In the genomic region with DNA sequence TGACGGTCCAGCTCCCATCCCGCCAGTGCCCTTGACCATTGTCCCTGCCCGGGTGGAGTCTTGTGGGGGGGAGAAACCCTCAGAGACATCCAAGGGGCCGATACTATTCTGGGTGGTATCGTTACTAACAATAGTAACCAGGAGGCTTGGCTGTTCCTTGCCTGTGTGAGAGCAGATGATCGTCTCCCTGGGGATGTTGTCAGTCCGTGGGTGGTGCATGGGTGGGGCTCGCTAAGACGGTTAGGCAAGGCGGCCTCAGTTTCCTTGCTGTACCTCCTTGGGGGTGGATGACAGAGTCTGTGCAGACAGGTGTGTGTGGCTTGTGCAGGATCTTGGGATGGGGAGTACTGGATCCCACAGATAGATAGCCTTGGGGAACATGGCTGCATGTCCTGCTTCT, we compare ENCODE assay signal across 25 mouse cellular contexts. TPM values are rescaled to one million over a fixed set of nuclear protein-coding genes. Genes with fewer than 3 reads are reported as not detected.
DNase-seq lines count a peak whose midpoint lies in the region; ATAC-seq lines count a peak whose summit lies in the region.
"Had no signal": no experiment of that assay in that cellular context is flagged by ENCODE, and none has a peak within 500 bp of the region (broad histone marks: within the 10 kb centered on the region; RNA-seq: fewer than 3 reads in every experiment).

No protein-coding gene starts in this region.

- no peak for ATAC-seq in neural tube, embryonic 14.5 days (ENCODE audit: low read depth)
- ATAC-seq in heart, embryonic 11.5 days (replicated peaks; ENCODE audit: insufficient number of reproducible peaks, low FRiP score, low TSS enrichment): no peak
- ATAC-seq: intestine, postnatal 0 days; liver, embryonic 12.5 days; midbrain, embryonic 15.5 days; Patski had no signal

- no peak overlapping the region; the same call in 1 of the 2 replicates for H3K9ac ChIP-seq in neural tube, embryonic 14.5 days (replicated peaks; ENCODE audit: low read depth, low read length)
- no peak overlapping the region for H3K9ac ChIP-seq in heart, embryonic 11.5 days (ENCODE audit: low read depth, low read length)
- H3K9ac ChIP-seq: liver, embryonic 12.5 days; lung, embryonic 14.5 days; midbrain, embryonic 15.5 days had no signal

- intact Hi-C loops in left cerebral cortex, postnatal 14 days (cut with DNase I): no loop called here
- intact Hi-C loops in left cerebral cortex, postnatal 4 days (cut with DNase I): no loop called here

- peaks cover 33% of the 10 kb centered on the region for H3K4me1 ChIP-seq in neural tube, embryonic 14.5 days (ENCODE audit: control insufficient read depth, insufficient read depth, low read length)
- peaks cover 2% of the 10 kb centered on the region; the same call in 1 of the 2 replicates for H3K4me1 ChIP-seq in heart, embryonic 11.5 days (ENCODE audit: control insufficient read depth, insufficient read depth, low read length)

- H3K9me3 ChIP-seq in neural tube, embryonic 14.5 days (ENCODE audit: control insufficient read depth, low read length): no peaks in the 10 kb centered on the region
- H3K9me3 ChIP-seq in heart, embryonic 11.5 days (replicated peaks; ENCODE audit: control insufficient read depth, low read length): no peaks in the 10 kb centered on the region
- H3K9me3 ChIP-seq: hindbrain, embryonic 10.5 days; liver, embryonic 12.5 days; midbrain, embryonic 15.5 days had no signal

- H3K4me3 ChIP-seq in neural tube, embryonic 14.5 days (ENCODE audit: low read depth, low read length): no peak overlapping the region
- H3K4me3 ChIP-seq in heart, embryonic 11.5 days (ENCODE audit: low read depth, low read length): no peak overlapping the region
- H3K4me3 ChIP-seq: hindbrain, embryonic 10.5 days; liver, embryonic 12.5 days; midbrain, embryonic 15.5 days had no signal

- H3K27ac ChIP-seq in neural tube, embryonic 14.5 days (ENCODE audit: low read depth, low read length): peak overlapping the region; percentile 10; the same call in 1 of the 2 replicates
- no peak overlapping the region for H3K27ac ChIP-seq in heart, embryonic 11.5 days (ENCODE audit: low read depth, low read length)
- H3K27ac ChIP-seq: hindbrain, embryonic 10.5 days; liver, embryonic 12.5 days; midbrain, embryonic 15.5 days had no signal

- peaks cover 30% of the 10 kb centered on the region for H3K36me3 ChIP-seq in neural tube, embryonic 14.5 days (ENCODE audit: control insufficient read depth, insufficient read depth, low read length)
- H3K36me3 ChIP-seq in heart, embryonic 11.5 days (ENCODE audit: control insufficient read depth, insufficient read depth, low read length): no peaks in the 10 kb centered on the region
- H3K36me3 ChIP-seq: liver, embryonic 12.5 days had no signal

- DNase-seq in frontal cortex, adult 2 months (ENCODE audit: extremely low spot score in 1 of 2, low spot score in 1 of 2): peak; percentile 73
- DNase-seq in frontal cortex, postnatal 14 days (ENCODE audit: low spot score in 2 of 2): no peak
- DNase-seq in left cerebral cortex, postnatal 14 days (ENCODE audit: low spot score in 2 of 2): peak; percentile 69 to 76
- DNase-seq in left cerebral cortex, postnatal 4 days: no peak
- DNase-seq in brain, adult 2 months (ENCODE audit: low read depth, low spot score): peak; percentile 87
- DNase-seq: adrenal gland, postnatal 25 days; cerebellum, adult 9-10 months; heart, adult 18-20 months; lung, embryonic 14.5 days; spleen, adult 18-20 months; thymus, adult 2 months had no signal

- H3K27me3 ChIP-seq in neural tube, embryonic 14.5 days (ENCODE audit: control insufficient read depth, insufficient read depth, low read length): no peaks in the 10 kb centered on the region
- peaks cover 85% of the 10 kb centered on the region for H3K27me3 ChIP-seq in heart, embryonic 11.5 days (ENCODE audit: control insufficient read depth, insufficient read depth, low read length)
- H3K27me3 ChIP-seq: midbrain, embryonic 15.5 days had no signal

- no peak overlapping the region for H3K4me2 ChIP-seq in neural tube, embryonic 14.5 days (ENCODE audit: low read depth, low read length)
- no peak overlapping the region for H3K4me2 ChIP-seq in heart, embryonic 11.5 days
- H3K4me2 ChIP-seq: liver, embryonic 12.5 days; lung, embryonic 14.5 days; midbrain, embryonic 15.5 days had no signal

- WGBS in neural tube, embryonic 14.5 days: 48% methylated on average over 10 of the region's 10 CpGs
- 26% methylated on average over 10 of the region's 10 CpGs for WGBS in heart, embryonic 11.5 days (ENCODE audit: insufficient replicate concordance)

RNA-seq across cellular contexts. Expression of a gene that starts 35.4 kb away (rescaled TPM):
- polyA plus RNA-seq in frontal cortex, adult 2 months (2012; rRNA removed): 0.08 and 0.10 TPM in 2 replicates
- total RNA-seq in left cerebral cortex, postnatal 14 days (2021): under 1 TPM; 0.20 to 0.44 TPM
- under 1 TPM in 1 of 2 experiments, not detected in 1; 0.30 TPM for total RNA-seq in left cerebral cortex, postnatal 4 days (2021)
- 0.11 TPM in 1 of 2 replicates, not detected in the other for polyA plus RNA-seq in neural tube, embryonic 14.5 days (2014; fragmentation: Nextera tagmentation; extraction: Ambion mirVana)
- polyA plus RNA-seq in heart, embryonic 11.5 days (2014; fragmentation: Nextera tagmentation; extraction: Ambion mirVana): not detected in 2 replicates
- total RNA-seq: adrenal gland, postnatal 25 days; gastrocnemius, adult 8-10 months had no signal
- polyA plus RNA-seq: C2C12; embryonic facial prominence, embryonic 14.5 days; heart, embryonic 16.5 days; hindbrain, embryonic 10.5 days; intestine, postnatal 0 days; limb, embryonic 11.5 days; liver, embryonic 12.5 days; lung, embryonic 14.5 days; Patski; stomach, embryonic 14.5 days; urinary bladder, adult 2 months had no signal

Comparison
In these comparisons a context has a peak if more than half of its experiments do, and no peak if none do; other contexts are left out.
1. DNase-seq: peak in frontal cortex, adult 2 months (2 of 2), left cerebral cortex, postnatal 14 days (2 of 2) and brain, adult 2 months (single experiment); none in frontal cortex, postnatal 14 days (0 of 2) and left cerebral cortex, postnatal 4 days (single experiment).